Mouse (Mus musculus) right cerebral cortex, adult 2 months (tissue): ENCODE measurements at regions not wholly inside any gene's neighbourhood (a gene's known extent, or its start where the extent isn't known, plus 50 kb on each side); places are given as distances from the start of the nearest gene placed in this dataset.

Source experiments
- DNase-seq, 2 experiments: peaks; one replicate each; pipeline ENCODE4 v3.0.0; 2021 to 2022; ENCODE audit warnings: low spot score in 2 of 2

- DNase-seq, result no peak
These were observed 987.8 kb downstream of the Pcdh7 start for GRCm38 (mm10) chr5:58705561-58705960.

GRCm38 (mm10) chr5:58712381-58712780, 994.6 kb downstream of the Pcdh7 start:
- no peak for DNase-seq

GRCm38 (mm10) chr5:58733366-58733765, 1015.6 kb downstream of the Pcdh7 start:
- DNase-seq, result no peak

- DNase-seq, result no peak
These were observed 1016.2 kb downstream of the Pcdh7 start for GRCm38 (mm10) chr5:58733961-58734360.

GRCm38 (mm10) chr5:58736610-58737009, 1018.8 kb downstream of the Pcdh7 start:
- peak; percentile 76 to 79 for DNase-seq

- no peak for DNase-seq
These were observed 1019.6 kb downstream of the Pcdh7 start for GRCm38 (mm10) chr5:58737264-58737883.

- no peak for DNase-seq
These were observed 1020.3 kb downstream of the Pcdh7 start for GRCm38 (mm10) chr5:58738041-58738440.

- DNase-seq, result no peak
These were observed 1023.0 kb downstream of the Pcdh7 start for GRCm38 (mm10) chr5:58740759-58741158.

- DNase-seq, result no peak
These were observed 1029.9 kb downstream of the Pcdh7 start for GRCm38 (mm10) chr5:58747684-58748083.

- no peak for DNase-seq
These were observed 1034.0 kb downstream of the Pcdh7 start for GRCm38 (mm10) chr5:58751777-58752176.
